Mouse (Mus musculus) embryonic stem cell, embryonic (primary cell): ENCODE data around the gene Castor1.

Source experiments
- CTCF ChIA-PET, 4 experiments: fragments of 300-600 bp in 2 of 4; fragments of 350-600 bp in 2 of 4; sonication (Branson Sonifier 250); formaldehyde crosslinking; loops; one replicate each; lab custom pipeline; 2022; ENCODE audit warnings: inconsistent platforms in 2 of 4; lab: Charles Lee
- POLR2A ChIA-PET, 4 experiments: fragments of 300-600 bp in 2 of 4; fragments of 350-600 bp in 2 of 4; sonication (Branson Sonifier 250); formaldehyde crosslinking; loops; one replicate each; lab custom pipeline; 2022; ENCODE audit warnings: antibody characterized with exemption in 4 of 4, inconsistent platforms in 1 of 4; lab: Charles Lee

Gene Castor1

GRCm38 (mm10) chr11:4218637-4219036, 612 bp downstream of the Castor1 start:
- ChIA-PET CTCF (interaction anchor here (0.6 to 3.8 kb wide), 27 partner anchors 22 to 205 kb away, joined by 3 to 42 read pairs (median 4); partner anchors contain the start of genes Rnf215 (in 4 of the 4), Lif (in 1 of the 4) and Tbc1d10a (in 1 of the 4)), POLR2A (interaction anchor here in 3 of 4 experiments (0.5 to 4.8 kb wide), 18 partner anchors 9 to 640 kb away, joined by 3 to 17 read pairs (median 5); partner anchors contain the start of genes Tbc1d10a (in 2 of the 3), Ccdc157 (in 1 of the 3), Lif (in 1 of the 3) and Rnf215 (in 1 of the 3))

DNA sequence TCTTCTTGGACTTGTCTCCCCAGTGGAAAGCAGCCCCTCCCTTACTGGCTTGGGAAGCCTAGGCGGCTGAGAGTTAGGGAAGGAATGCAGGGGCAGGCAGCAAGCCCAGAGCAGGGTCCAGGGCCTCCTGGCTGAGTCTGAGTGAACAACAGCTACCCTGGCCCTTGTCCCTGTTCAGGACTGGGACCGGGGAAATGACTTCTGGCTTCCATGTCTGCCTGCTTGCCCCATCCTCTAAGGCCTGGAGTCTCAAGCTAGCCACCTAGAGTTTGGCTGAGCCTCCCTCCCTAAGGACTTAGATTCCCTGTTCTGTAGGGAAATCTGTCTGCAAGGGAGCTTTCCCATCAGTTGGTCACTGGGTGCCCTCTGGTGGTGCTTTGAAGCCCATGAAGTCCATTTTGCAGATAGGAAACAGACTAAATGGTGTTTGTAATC, 1.3 kb downstream of the Castor1 start:
- POLR2A ChIA-PET, result interaction anchor here (0.5 to 4.8 kb wide), 26 partner anchors 9 to 640 kb away, joined by 3 to 17 read pairs (median 4); partner anchors contain the start of genes Tbc1d10a (in 2 of the 4), Ccdc157 (in 1 of the 4), Lif (in 1 of the 4) and Rnf215 (in 1 of the 4)
- CTCF ChIA-PET, result interaction anchor here (0.5 to 3.8 kb wide), 55 partner anchors 8 to 602 kb away, joined by 3 to 42 read pairs (median 4); partner anchors contain the start of genes Rnf215 (in 4 of the 4), Tbc1d10a (in 2 of the 4), Ccdc157 (in 1 of the 4) and Lif (in 1 of the 4)

DNA sequence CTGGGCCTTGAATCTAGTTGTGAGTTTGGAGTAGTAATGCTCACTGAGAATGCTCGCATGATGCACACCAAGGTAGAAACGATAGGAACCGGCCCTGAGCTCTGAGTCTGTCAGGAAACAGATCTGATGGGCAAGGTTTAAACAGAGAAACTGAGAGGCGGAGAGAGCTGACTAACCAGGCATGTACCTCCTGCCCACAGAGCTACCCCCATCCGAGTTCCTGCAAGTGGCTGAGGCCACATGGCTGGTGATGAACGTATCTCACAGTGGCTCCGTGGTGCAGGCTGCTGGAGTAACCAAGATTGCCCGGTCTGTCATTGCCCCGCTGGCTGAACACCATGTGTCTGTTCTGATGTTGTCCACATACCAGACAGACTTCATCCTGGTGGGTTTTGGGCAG, 1.9 kb downstream of the Castor1 start:
- CTCF ChIA-PET, result interaction anchor here (0.6 to 3.8 kb wide), 45 partner anchors 9 to 602 kb away, joined by 3 to 42 read pairs (median 4); partner anchors contain the start of genes Rnf215 (in 3 of the 4), Tbc1d10a (in 2 of the 4), Ccdc157 (in 1 of the 4) and Lif (in 1 of the 4)
- POLR2A ChIA-PET, result interaction anchor here in 2 of 4 experiments (0.8 to 4.8 kb wide), 23 partner anchors 9 to 231 kb away, joined by 3 to 17 read pairs (median 4); partner anchors contain the start of genes Tbc1d10a (in 2 of the 2), Lif (in 1 of the 2) and Rnf215 (in 1 of the 2)

- ChIA-PET POLR2A (interaction anchor here in 2 of 4 experiments (1.2 to 4.8 kb wide), 7 partner anchors 18 to 57 kb away, joined by 3 to 17 read pairs (median 8); partner anchors contain the start of gene Tbc1d10a (in 2 of the 2)), CTCF (interaction anchor here (0.8 to 4.7 kb wide), 20 partner anchors 9 to 242 kb away, joined by 3 to 42 read pairs (median 5); partner anchors contain the start of genes Lif (in 1 of the 4), Rnf215 (in 1 of the 4) and Tbc1d10a (in 1 of the 4))
Measured at GRCm38 (mm10) chr11:4220443-4221400, 2.7 kb downstream of the Castor1 start.

- ChIA-PET CTCF (interaction anchor here in 3 of 4 experiments (1.1 to 4.7 kb wide), 7 partner anchors 9 to 87 kb away, joined by 3 to 42 read pairs (median 5); partner anchors contain the start of genes Lif (in 1 of the 3) and Rnf215 (in 1 of the 3)), POLR2A (interaction anchor here in 3 of 4 experiments (0.6 to 1.2 kb wide), 3 partner anchors 8 to 37 kb away, joined by 3 to 4 read pairs (median 4); no protein-coding TSS in a partner anchor)
Measured at GRCm38 (mm10) chr11:4222046-4222950, 4.3 kb downstream of the Castor1 start.

DNA sequence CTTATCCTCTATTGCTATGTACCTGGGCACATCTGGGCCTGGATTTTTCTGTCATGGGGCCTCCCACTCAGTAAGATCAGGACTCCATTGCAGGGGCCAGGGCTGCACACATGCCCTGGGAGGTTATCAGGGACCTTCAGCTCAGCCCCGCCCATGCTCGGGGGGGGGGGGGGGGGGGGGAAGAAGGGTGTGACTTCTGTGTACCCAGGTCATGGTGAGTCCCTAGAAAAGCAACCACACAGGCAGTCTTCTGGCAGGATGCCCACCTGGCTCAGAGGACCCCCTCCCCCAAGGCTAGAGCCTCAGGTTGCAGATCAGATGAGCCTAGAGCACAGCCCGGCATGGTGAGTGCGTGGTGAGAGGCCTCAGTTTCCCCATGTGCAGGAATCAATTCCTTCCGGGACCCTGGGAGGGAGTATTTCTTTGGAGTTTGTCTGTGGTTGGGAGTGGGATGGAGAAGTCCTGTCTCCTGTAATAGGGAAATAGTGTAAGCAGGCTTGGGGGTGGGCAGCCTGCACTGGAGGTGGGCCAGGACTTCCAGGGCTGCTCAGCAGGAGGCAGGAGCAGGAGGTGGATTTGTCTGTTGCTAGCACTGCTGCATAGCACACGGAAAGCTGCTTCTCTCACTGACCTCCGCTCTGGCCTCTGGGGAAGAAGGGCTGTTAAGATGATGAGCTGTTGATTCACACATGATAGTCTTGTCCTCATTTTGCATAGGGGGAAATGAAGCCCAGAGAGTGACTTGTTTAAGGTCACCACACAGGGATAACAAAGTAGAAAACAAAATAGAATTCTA, 5.6 kb downstream of the Castor1 start:
- ChIA-PET POLR2A (interaction anchor here in 3 of 4 experiments (0.6 to 2.2 kb wide), 11 partner anchors 12 to 674 kb away, joined by 3 to 9 read pairs (median 4); no protein-coding TSS in a partner anchor), CTCF (interaction anchor here in 3 of 4 experiments (0.6 to 4.7 kb wide), 6 partner anchors 28 to 674 kb away, joined by 4 to 31 read pairs (median 7); partner anchors contain the start of gene Lif (in 1 of the 3))

GRCm38 (mm10) chr11:4224223-4224622, 6.2 kb downstream of the Castor1 start:
- POLR2A ChIA-PET, result interaction anchor here in 3 of 4 experiments (0.6 to 2.2 kb wide), 8 partner anchors 11 to 78 kb away, joined by 3 to 9 read pairs (median 4); no protein-coding TSS in a partner anchor

GRCm38 (mm10) chr11:4226569-4227325, 8.7 kb downstream of the Castor1 start:
- POLR2A ChIA-PET, result interaction anchor here in 1 of 4 experiments (1.1 to 1.7 kb wide), 2 partner anchors 19 to 40 kb away, joined by 4 read pairs; partner anchors contain the start of gene Tbc1d10a

More at GRCm38 (mm10) chr11:4224223-4224622, 6.2 kb downstream of the Castor1 start:
- CTCF ChIA-PET, result interaction anchor here in 3 of 4 experiments (0.6 to 4.7 kb wide), 3 partner anchors 27 to 34 kb away, joined by 7 to 31 read pairs (median 13); partner anchors contain the start of gene Lif (in 1 of the 3)

GRCm38 (mm10) chr11:4228463-4228862, 10.4 kb downstream of the Castor1 start:
- POLR2A ChIA-PET, result interaction anchor here in 2 of 4 experiments (0.7 to 2.8 kb wide), 5 partner anchors 11 to 113 kb away, joined by 3 to 10 read pairs (median 3); no protein-coding TSS in a partner anchor
- CTCF ChIA-PET, result interaction anchor here in 2 of 4 experiments (0.7 to 1.0 kb wide), 2 partner anchors 30 to 664 kb away, joined by 3 to 6 read pairs; no protein-coding TSS in a partner anchor

More at GRCm38 (mm10) chr11:4226569-4227325, 8.7 kb downstream of the Castor1 start:
- CTCF ChIA-PET, result interaction anchor here in 1 of 4 experiments (1.0 kb wide), 1 partner anchor 749 kb away, joined by 3 read pairs; no protein-coding TSS in a partner anchor

GRCm38 (mm10) chr11:4229841-4230240, 11.8 kb downstream of the Castor1 start:
- POLR2A ChIA-PET, result interaction anchor here in 2 of 4 experiments (0.8 to 2.8 kb wide), 6 partner anchors 8 to 54 kb away, joined by 3 to 10 read pairs (median 4); no protein-coding TSS in a partner anchor

DNA sequence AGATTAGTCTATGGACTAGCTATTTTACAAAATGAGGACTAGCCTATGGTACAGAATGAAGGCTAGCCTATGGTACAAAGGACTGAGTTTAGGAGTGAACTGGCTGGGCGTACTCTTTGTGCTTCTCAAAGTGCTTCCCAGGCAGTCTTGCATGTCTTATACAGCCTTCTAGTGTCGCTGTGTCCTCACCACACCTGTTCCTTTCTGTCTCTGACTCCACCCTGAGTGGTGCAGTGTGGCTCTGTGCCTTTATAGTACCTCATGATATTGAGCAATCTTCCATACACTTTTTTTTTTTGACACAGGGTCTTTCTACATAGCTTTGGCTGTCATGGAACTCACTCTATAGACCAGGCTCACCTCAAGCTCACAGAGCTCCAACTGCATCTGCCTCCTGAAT, 13.4 kb downstream of the Castor1 start:
- CTCF ChIA-PET, result interaction anchor here in 3 of 4 experiments (0.6 to 1.4 kb wide), 3 partner anchors 28 to 74 kb away, joined by 3 to 10 read pairs (median 3); no protein-coding TSS in a partner anchor
- POLR2A ChIA-PET, result interaction anchor here (0.6 to 2.3 kb wide), 8 partner anchors 12 to 120 kb away, joined by 3 to 9 read pairs (median 4); partner anchors contain the start of gene Tbc1d10a (in 1 of the 4)

More at GRCm38 (mm10) chr11:4229841-4230240, 11.8 kb downstream of the Castor1 start:
- CTCF ChIA-PET, result interaction anchor here in 3 of 4 experiments (0.7 to 1.5 kb wide), 3 partner anchors 10 to 624 kb away, joined by 3 to 5 read pairs (median 3); no protein-coding TSS in a partner anchor

GRCm38 (mm10) chr11:4232644-4233043, 14.6 kb downstream of the Castor1 start:
- ChIA-PET CTCF (interaction anchor here in 3 of 4 experiments (0.6 to 1.7 kb wide), 3 partner anchors 13 to 833 kb away, joined by 3 to 6 read pairs (median 3); no protein-coding TSS in a partner anchor), POLR2A (interaction anchor here in 1 of 4 experiments (0.6 to 1.1 kb wide), 3 partner anchors 34 to 535 kb away, joined by 3 to 4 read pairs (median 4); partner anchors contain the start of gene Tbc1d10a)

DNA sequence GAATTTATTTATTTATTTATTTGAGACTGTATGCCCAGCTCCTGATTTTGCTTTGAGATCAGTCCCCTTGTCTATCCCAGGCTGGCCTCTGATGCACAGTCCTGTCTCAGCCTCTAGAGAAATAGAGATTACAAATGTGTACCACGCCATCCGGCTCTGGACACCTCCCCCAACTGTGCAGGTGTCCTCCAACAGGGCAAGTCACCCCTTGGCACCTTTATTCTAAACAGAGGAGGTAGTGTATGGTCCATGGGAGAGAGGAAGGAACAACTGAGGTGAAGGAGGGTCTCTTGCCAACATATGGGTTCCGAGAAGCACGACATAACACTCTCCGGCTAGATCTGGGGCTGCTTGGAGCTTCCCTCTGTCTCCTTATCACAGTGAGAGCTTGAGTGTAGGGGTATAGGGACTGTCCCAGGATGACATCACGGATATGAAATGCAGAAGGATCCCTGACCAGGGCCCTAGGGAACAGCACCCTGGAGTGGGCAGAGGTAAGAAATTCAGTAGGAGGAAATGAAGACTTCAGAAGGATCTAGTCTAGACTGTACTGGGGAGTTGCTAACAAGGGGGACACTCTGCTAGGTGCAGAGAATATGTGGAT, 17.1 kb downstream of the Castor1 start:
- POLR2A ChIA-PET, result interaction anchor here in 3 of 4 experiments (0.5 to 2.0 kb wide), 8 partner anchors 11 to 713 kb away, joined by 3 to 20 read pairs (median 4); partner anchors contain the start of genes Nefh (in 1 of the 3) and Tbc1d10a (in 1 of the 3)
- CTCF ChIA-PET, result interaction anchor here (0.7 to 1.9 kb wide), 7 partner anchors 17 to 26 kb away, joined by 3 to 7 read pairs (median 3); partner anchors contain the start of genes Castor1 (in 1 of the 4) and Lif (in 1 of the 4)
